In the genomic region with DNA sequence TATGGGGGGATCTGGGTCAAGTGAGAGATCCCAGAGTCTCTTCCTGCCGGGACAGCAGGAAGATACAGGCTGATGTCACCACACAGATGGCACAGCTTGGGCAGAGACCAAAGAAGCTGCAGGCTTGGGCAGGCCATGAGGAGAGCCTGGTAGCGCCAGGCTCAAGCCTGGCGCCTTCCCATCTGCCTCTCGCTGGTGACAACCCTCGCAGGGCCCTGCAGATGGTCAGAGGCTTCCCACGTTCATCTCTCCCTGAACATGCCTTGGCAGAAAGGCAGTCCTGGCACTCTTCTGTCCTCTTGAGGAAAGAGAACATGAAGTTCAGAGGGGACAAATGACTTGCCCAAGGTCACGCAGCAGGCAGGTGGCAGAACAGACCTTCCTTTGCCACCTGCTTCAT, we compare ENCODE assay signal across 15 mouse cellular contexts. TPM values are rescaled to one million over a fixed set of nuclear protein-coding genes. Genes with fewer than 3 reads are reported as not detected.
A peak's percentile ranks its signal among the peaks of the same experiment; 100 is the strongest.
DNase-seq lines count a peak whose midpoint lies in the region; ATAC-seq and TF ChIP-seq lines count a peak whose summit lies in the region.
"Had no signal": no experiment of that assay in that cellular context is flagged by ENCODE, and none has a peak within 500 bp of the region (broad histone marks: within the 10 kb centered on the region; RNA-seq: fewer than 3 reads in every experiment).

No protein-coding gene starts in this region.

- WGBS in forebrain, postnatal 0 days, result 51% methylated on average over 7 of the region's 7 CpGs

- intact Hi-C loops in left cerebral cortex, postnatal 14 days (cut with DNase I), result no loop called here

- no peak overlapping the region for H3K4me3 ChIP-seq in forebrain, postnatal 0 days (ENCODE audit: low read depth, low read length)
- H3K4me3 ChIP-seq: limb, embryonic 15.5 days; megakaryocyte, embryonic 14.5 days; stomach, embryonic 15.5 days had no signal

- H3K27me3 ChIP-seq in forebrain, postnatal 0 days (ENCODE audit: insufficient read depth, low read length), result no peaks in the 10 kb centered on the region
- H3K27me3 ChIP-seq: limb, embryonic 15.5 days; Patski; stomach, embryonic 15.5 days had no signal

- no peak overlapping the region for H3K27ac ChIP-seq in forebrain, postnatal 0 days (ENCODE audit: low read depth, low read length)
- H3K27ac ChIP-seq: limb, embryonic 15.5 days; stomach, embryonic 15.5 days had no signal

- H3K4me1 ChIP-seq in forebrain, postnatal 0 days (ENCODE audit: insufficient read depth), result no peaks in the 10 kb centered on the region; the same call in 1 of the 2 replicates
- H3K4me1 ChIP-seq: stomach, embryonic 15.5 days had no signal

- H3K9ac ChIP-seq in forebrain, postnatal 0 days, result no peak overlapping the region
- H3K9ac ChIP-seq: limb, embryonic 15.5 days; stomach, embryonic 15.5 days had no signal

- no peaks in the 10 kb centered on the region for H3K36me3 ChIP-seq in forebrain, postnatal 0 days (ENCODE audit: insufficient read depth)
- H3K36me3 ChIP-seq: limb, embryonic 15.5 days; stomach, embryonic 15.5 days had no signal

- H3K4me2 ChIP-seq in forebrain, postnatal 0 days (ENCODE audit: low read depth), result no peak overlapping the region
- H3K4me2 ChIP-seq: limb, embryonic 15.5 days; stomach, embryonic 15.5 days had no signal

- H3K9me3 ChIP-seq in forebrain, postnatal 0 days (ENCODE audit: low read length), result no peaks in the 10 kb centered on the region
- H3K9me3 ChIP-seq: limb, embryonic 15.5 days; stomach, embryonic 15.5 days had no signal

- peak; percentile 40 for DNase-seq in left cerebral cortex, adult 11 months (ENCODE audit: low spot score)
- no peak for DNase-seq in left cerebral cortex, postnatal 14 days (ENCODE audit: low spot score in 2 of 2)
- peak; percentile 91 for DNase-seq in cerebellum, adult 8-10 months
- no peak for DNase-seq in forebrain, postnatal 0 days
- DNase-seq in telencephalon, adult 2 months (ENCODE audit: low read depth, low spot score), result peak; percentile 82
- no peak for DNase-seq in heart, adult 11 months
- DNase-seq: adrenal gland, adult 2 months; heart, postnatal 14 days; kidney, adult 18-20 months; thymus, postnatal 36 days had no signal

- TF ChIP-seq CTCF in forebrain, postnatal 0 days (IDR thresholded peaks at IDR 0.05; ENCODE audit: low read depth), result no peak

- ATAC-seq in forebrain, postnatal 0 days, result peak; percentile 70
- no peak for ATAC-seq in inflammation-experienced regulatory T-cells, adult 6 months
- ATAC-seq: Patski had no signal

RNA-seq across cellular contexts. Expression of a gene that starts 34.3 kb away (rescaled TPM):
- total RNA-seq in left cerebral cortex, postnatal 14 days (2021), result 10 to 100 TPM; 32.9 to 38.5 TPM
- 231 and 267 TPM in 2 replicates for total RNA-seq in forebrain, postnatal 0 days (2014; rRNA removed)
- 9.1 and 10.9 TPM in 2 replicates for polyA plus RNA-seq in forebrain, postnatal 0 days (2015; fragmentation: Nextera tagmentation; extraction: Ambion mirVana)
- polyA plus RNA-seq in inflammation-experienced regulatory T-cells, adult 6 months (2017; shearing (Covaris generic)), result not detected

Comparison
In these comparisons a context has a peak if more than half of its experiments do, and no peak if none do; other contexts are left out.
1. DNase-seq: peak in left cerebral cortex, adult 11 months (single experiment), cerebellum, adult 8-10 months (single experiment) and telencephalon, adult 2 months (single experiment); none in left cerebral cortex, postnatal 14 days (0 of 2), forebrain, postnatal 0 days (single experiment) and heart, adult 11 months (single experiment).